Comparison of ENCODE assay signal across 8 mouse cellular contexts in the genomic region with DNA sequence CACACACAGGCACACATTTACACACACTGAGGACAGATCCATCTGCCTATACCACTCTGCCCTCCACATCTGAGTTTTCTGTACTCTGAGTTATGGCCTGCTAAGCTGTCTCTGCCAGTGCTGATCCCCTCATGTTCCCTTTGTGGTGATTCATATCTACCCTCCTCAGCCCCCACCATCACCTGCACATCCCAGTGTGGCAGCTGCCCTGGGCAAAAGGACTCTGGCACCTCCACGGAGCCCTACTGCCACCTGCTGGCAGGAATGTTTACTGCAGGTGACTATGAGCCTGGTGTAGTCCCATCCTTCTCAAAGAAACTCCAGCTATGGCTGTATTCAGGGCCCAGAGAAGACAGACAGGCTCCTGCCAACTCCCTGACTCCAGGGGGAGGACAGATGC. TPM values are rescaled to one million over a fixed set of nuclear protein-coding genes. Genes with fewer than 3 reads are reported as not detected.
DNase-seq lines count a peak whose midpoint lies in the region; ATAC-seq lines count a peak whose summit lies in the region.

No protein-coding gene starts in this region.

- 0% methylated on average over 1 of the region's 1 CpGs for WGBS in intestine, embryonic 14.5 days
- WGBS in midbrain, embryonic 12.5 days, result 0% methylated on average over 1 of the region's 1 CpGs

- H3K9ac ChIP-seq in intestine, embryonic 14.5 days (ENCODE audit: low read length), result no peak overlapping the region
- H3K9ac ChIP-seq in midbrain, embryonic 12.5 days (replicated peaks), result no peak overlapping the region

- no peak overlapping the region for H3K4me2 ChIP-seq in intestine, embryonic 14.5 days (ENCODE audit: low read length)
- no peak overlapping the region for H3K4me2 ChIP-seq in midbrain, embryonic 12.5 days (replicated peaks)

- no peaks in the 10 kb centered on the region for H3K27me3 ChIP-seq in intestine, embryonic 14.5 days (replicated peaks; ENCODE audit: control insufficient read depth, insufficient read depth, low read length)
- peaks cover 21% of the 10 kb centered on the region for H3K27me3 ChIP-seq in midbrain, embryonic 12.5 days

- no peak overlapping the region for H3K27ac ChIP-seq in intestine, embryonic 14.5 days (ENCODE audit: low read depth)
- H3K27ac ChIP-seq in midbrain, embryonic 12.5 days (replicated peaks), result peak overlapping the region; percentile 42; the same call in 1 of the 2 replicates

- intact Hi-C loops in left cerebral cortex, postnatal 10 days (cut with DNase I), result no loop called here

- ATAC-seq in intestine, embryonic 14.5 days (replicated peaks; ENCODE audit: low FRiP score, low TSS enrichment, low read depth), result peak; percentile 76
- ATAC-seq in midbrain, embryonic 12.5 days (ENCODE audit: low FRiP score, low read depth), result peak; percentile 68
- ATAC-seq in inflammation-experienced regulatory T-cells, adult 6 months, result no peak

- no peaks in the 10 kb centered on the region for H3K9me3 ChIP-seq in intestine, embryonic 14.5 days (ENCODE audit: control insufficient read depth, low read length)
- H3K9me3 ChIP-seq in midbrain, embryonic 12.5 days, result no peaks in the 10 kb centered on the region

- H3K36me3 ChIP-seq in intestine, embryonic 14.5 days (ENCODE audit: control insufficient read depth, insufficient read depth, low read length), result no peaks in the 10 kb centered on the region
- H3K36me3 ChIP-seq in midbrain, embryonic 12.5 days, result no peaks in the 10 kb centered on the region; the same call in 1 of the 2 replicates

- peak; percentile 85 to 94 for DNase-seq in adrenal gland, adult (ENCODE audit: inconsistent age in 2 of 2, low spot score in 1 of 2)
- peak; percentile 87 for DNase-seq in embryo, embryonic 10 days (ENCODE audit: low spot score)
- peak; percentile 92 for DNase-seq in gastrocnemius, postnatal 10 days
- peak; percentile 98 for DNase-seq in intestine, embryonic 14.5 days (ENCODE audit: low spot score)
- peak; percentile 71 to 87 for DNase-seq in left cerebral cortex, postnatal 10 days (ENCODE audit: extremely low spot score in 1 of 2, low spot score in 2 of 2)
- peak; percentile 49 for DNase-seq in skeletal muscle tissue, adult 2 months (ENCODE audit: low read depth, low spot score)

- no peak overlapping the region for H3K4me3 ChIP-seq in intestine, embryonic 14.5 days (ENCODE audit: low read depth, low read length)
- H3K4me3 ChIP-seq in midbrain, embryonic 12.5 days, result no peak overlapping the region

- H3K4me1 ChIP-seq in intestine, embryonic 14.5 days (replicated peaks; ENCODE audit: control insufficient read depth, insufficient read depth, low read length), result peaks cover 7% of the 10 kb centered on the region; the same call in 1 of the 2 replicates
- peaks cover 11% of the 10 kb centered on the region for H3K4me1 ChIP-seq in midbrain, embryonic 12.5 days

RNA-seq across cellular contexts. Expression of gene Anks6, which starts 7.1 kb away (rescaled TPM):
- total RNA-seq in gastrocnemius, postnatal 10 days (2021), result 1 to 10 TPM; 4.7 to 7.1 TPM
- polyA plus RNA-seq in intestine, embryonic 14.5 days (2014; fragmentation: Nextera tagmentation; extraction: Ambion mirVana), result 4.2 TPM in 2 replicates
- total RNA-seq in left cerebral cortex, postnatal 10 days (2021), result 10 to 100 TPM; 16.8 to 19.2 TPM
- 6.0 and 6.5 TPM in 2 replicates for polyA plus RNA-seq in midbrain, embryonic 12.5 days (2016; fragmentation: Nextera tagmentation; extraction: Ambion mirVana)
- not detected for polyA plus RNA-seq in inflammation-experienced regulatory T-cells, adult 6 months (2017; shearing (Covaris generic))

RNA-seq across cellular contexts. Expression of gene Galnt12, which starts 41.5 kb away (rescaled TPM):
- total RNA-seq in gastrocnemius, postnatal 10 days (2021), result under 1 TPM; 0.72 to 0.73 TPM
- polyA plus RNA-seq in intestine, embryonic 14.5 days (2014; fragmentation: Nextera tagmentation; extraction: Ambion mirVana), result 13.4 and 16.6 TPM in 2 replicates
- total RNA-seq in left cerebral cortex, postnatal 10 days (2021), result 1 to 10 TPM in 1 of 2 experiments, under 1 TPM in 1; 0.93 to 1.5 TPM
- polyA plus RNA-seq in midbrain, embryonic 12.5 days (2016; fragmentation: Nextera tagmentation; extraction: Ambion mirVana), result 4.4 and 8.5 TPM in 2 replicates
- polyA plus RNA-seq in inflammation-experienced regulatory T-cells, adult 6 months (2017; shearing (Covaris generic)), result 1 to 10 TPM; 5.4 to 7.2 (median 6.0) TPM

RNA-seq across cellular contexts. Expression of gene Gabbr2, which starts 58.5 kb away (rescaled TPM):
- total RNA-seq in gastrocnemius, postnatal 10 days (2021), result under 1 TPM; 0.47 to 0.54 TPM
- 0.16 and 0.31 TPM in 2 replicates for polyA plus RNA-seq in intestine, embryonic 14.5 days (2014; fragmentation: Nextera tagmentation; extraction: Ambion mirVana)
- 100 to 1,000 TPM; 242 to 264 TPM for total RNA-seq in left cerebral cortex, postnatal 10 days (2021)
- polyA plus RNA-seq in midbrain, embryonic 12.5 days (2016; fragmentation: Nextera tagmentation; extraction: Ambion mirVana), result 0.68 and 0.69 TPM in 2 replicates
- polyA plus RNA-seq in inflammation-experienced regulatory T-cells, adult 6 months (2017; shearing (Covaris generic)), result not detected
